Mouse (Mus musculus) lung, postnatal 0 days (tissue): ENCODE results near the gene Tubb3. TPM values are rescaled to one million over a fixed set of nuclear protein-coding genes. Genes with fewer than 3 reads are reported as not detected.
A peak's percentile ranks its signal among the peaks of the same experiment; 100 is the strongest.

Experiments
- ATAC-seq: fragments of 200-750 bp; cut with Nextera tagmentation; 2 replicates; pipeline ENCODE4 v1.8.0; 2017; ENCODE audit warnings: moderate library complexity
- DNase-seq: peaks from one replicate; pipeline ENCODE4 v3.0.0-alpha.2; 2016; ENCODE audit warnings: low spot score
- H3K27ac ChIP-seq: fragments of 300-500 bp; sonication (generic); 2 replicates; pipeline ENCODE4 v1.5.1; 2014; ENCODE audit warnings: antibody characterized with exemption, mild to moderate bottlenecking, low read length, mixed read lengths
- H3K27me3 ChIP-seq: fragments of 300-500 bp; sonication (generic); replicated peaks from 2 replicates; pipeline ENCODE4 v1.6.1; 2014; ENCODE audit warnings: low read length, mixed read lengths; ENCODE audit not compliant: insufficient read depth
- H3K36me3 ChIP-seq: fragments of 300-500 bp; sonication (generic); 2 replicates; pipeline ENCODE4 v1.6.1; 2014; ENCODE audit warnings: low read length, mixed read lengths; ENCODE audit not compliant: insufficient read depth
- H3K4me1 ChIP-seq: fragments of 300-500 bp; sonication (generic); 2 replicates; pipeline ENCODE4 v1.6.1; 2014; ENCODE audit warnings: antibody characterized with exemption, low read depth, low read length, mixed read lengths; ENCODE audit not compliant: insufficient read depth
- H3K4me2 ChIP-seq: fragments of 300-500 bp; sonication (generic); replicated peaks from 2 replicates; pipeline ENCODE4 v1.6.1; 2014; ENCODE audit warnings: low read depth, mild to moderate bottlenecking, low read length, moderate library complexity, mixed read lengths
- H3K4me3 ChIP-seq: fragments of 300-500 bp; sonication (generic); 2 replicates; pipeline ENCODE4 v1.5.1; 2014; ENCODE audit warnings: low read depth, low read length
- H3K9ac ChIP-seq: fragments of 300-500 bp; sonication (generic); replicated peaks from 2 replicates; pipeline ENCODE4 v1.6.1; 2014; ENCODE audit warnings: low read depth, mild to moderate bottlenecking
- H3K9me3 ChIP-seq: fragments of 300-500 bp; sonication (generic); 2 replicates; pipeline ENCODE4 v1.6.1; 2016; ENCODE audit warnings: low read length, mixed read lengths
- CTCF ChIP-seq: IDR thresholded peaks from 2 replicates; pipeline ENCODE4 v1.5.1; 2016; ENCODE audit warnings: antibody characterized with exemption, mild to moderate bottlenecking
- EP300 ChIP-seq: IDR thresholded peaks from 2 replicates; pipeline ENCODE4 v1.6.1; 2016; ENCODE audit warnings: antibody characterized with exemption, mild to moderate bottlenecking, control low read depth
- WGBS: fragments of 180-500 bp; shearing (Covaris S2); extraction: QIAGEN DNeasy Blood & Tissue Kit; methylation state at CpG from one replicate; pipeline ENCODE4 v1.1.7; 2014; 5-methylcytosine and 5-hydroxymethylcytosine counted together
- polyA plus RNA-seq: library from polyadenylated mRNA; unstranded; fragments of >200 nt; fragmentation: Nextera tagmentation; extraction: Ambion mirVana; gene quantifications from 2 replicates; pipeline ENCODE4 v1.2.1, GENCODE M21; 2015

The Tubb3 gene
- polyA plus RNA-seq, 1 experiment from 2014 or later, result 0.42 TPM

GRCm38 (mm10) chr8:123422056-123422780 is 11.0 kb downstream of the Tubb3 start:
- DNase-seq (peak; percentile 72), ATAC-seq (peak; percentile 57)
- H3K27me3 ChIP-seq, result no peaks in the 10 kb centered on the region
- no peaks in the 10 kb centered on the region for H3K36me3 ChIP-seq
- no peak overlapping the region for H3K9ac ChIP-seq
- H3K4me2 ChIP-seq, result peak overlapping the region; percentile 48
- no peaks in the 10 kb centered on the region for H3K4me1 ChIP-seq
- no peak overlapping the region for H3K27ac ChIP-seq
- 0 out of 2 replicates have a peak, but pooled peaks cover under 1% of the 10 kb centered on the region for H3K9me3 ChIP-seq
- TF ChIP-seq CTCF (peak; percentile 74), EP300 (no peak)
- H3K4me3 ChIP-seq, result no peak overlapping the region; the same call in 1 of the 2 replicates
- 6% methylated on average over 17 of the region's 17 CpGs for WGBS

GRCm38 (mm10) chr8:123422781-123423159 is 11.5 kb downstream of the Tubb3 start:
- Histone ChIP-seq H3K27ac (no peak overlapping the region), H3K4me1 (no peaks in the 10 kb centered on the region), H3K27me3 (no peaks in the 10 kb centered on the region), H3K4me2 (no peak overlapping the region), H3K9me3 (peaks cover 5% of the 10 kb centered on the region; the same call in 1 of the 2 replicates), H3K36me3 (no peaks in the 10 kb centered on the region), H3K4me3 (no peak overlapping the region), H3K9ac (no peak overlapping the region)
- 12% methylated on average over 3 of the region's 3 CpGs for WGBS
- DNase-seq (no peak), ATAC-seq (no peak)
- TF ChIP-seq CTCF (no peak), EP300 (no peak)

GRCm38 (mm10) chr8:123423441-123423840 is 12.2 kb downstream of the Tubb3 start, which contains the start of gene Def8:
Gene Def8 (plus strand): TSS chr8:123423527.
- Histone ChIP-seq H3K36me3 (no peaks in the 10 kb centered on the region), H3K4me3 (no peak within 1 kb of the TSS; the same call in 1 of the 2 replicates), H3K27me3 (no peaks in the 10 kb centered on the region), H3K4me1 (no peaks in the 10 kb centered on the region), H3K4me2 (peak within 1 kb of the TSS; percentile 48), H3K9me3 (peaks cover 7% of the 10 kb centered on the region; the same call in 1 of the 2 replicates), H3K9ac (no peak within 1 kb of the TSS), H3K27ac (no peak within 1 kb of the TSS)
- no peak for ATAC-seq
- no peak for DNase-seq
- WGBS, result 69% methylated on average over 7 of the region's 7 CpGs
- TF ChIP-seq EP300 (no peak), CTCF (no peak)

GRCm38 (mm10) chr8:123426511-123427509 is 15.6 kb downstream of the Tubb3 start:
- Histone ChIP-seq H3K27me3 (no peaks in the 10 kb centered on the region), H3K4me1 (no peaks in the 10 kb centered on the region), H3K4me2 (no peak overlapping the region), H3K4me3 (no peak overlapping the region), H3K27ac (no peak overlapping the region), H3K36me3 (no peaks in the 10 kb centered on the region), H3K9ac (no peak overlapping the region), H3K9me3 (peaks cover 7% of the 10 kb centered on the region; the same call in 1 of the 2 replicates)
- no peak for DNase-seq
- ATAC-seq, result no peak
- 96% methylated on average over 27 of the region's 27 CpGs for WGBS
- TF ChIP-seq CTCF, result no peak
- no peak for TF ChIP-seq EP300

- DNase-seq, result no peak
- ATAC-seq, result no peak
- peaks cover 7% of the 10 kb centered on the region; the same call in 1 of the 2 replicates for H3K9me3 ChIP-seq
These were observed 16.5 kb downstream of the Tubb3 start for GRCm38 (mm10) chr8:123427639-123428275.

More at GRCm38 (mm10) chr8:123427639-123428275, 16.5 kb downstream of the Tubb3 start:
- WGBS, result 96% methylated on average over 24 of the region's 24 CpGs
- H3K4me2 ChIP-seq, result no peak overlapping the region
- TF ChIP-seq EP300 (no peak), CTCF (no peak)
- no peaks in the 10 kb centered on the region for H3K27me3 ChIP-seq
- H3K36me3 ChIP-seq, result no peaks in the 10 kb centered on the region
- no peak overlapping the region for H3K27ac ChIP-seq
- H3K9ac ChIP-seq, result no peak overlapping the region
- H3K4me3 ChIP-seq, result no peak overlapping the region
- H3K4me1 ChIP-seq, result no peaks in the 10 kb centered on the region
